Mouse (Mus musculus) brain, embryonic 14.5 days (tissue): Measurements from ENCODE around the gene Sucla2. TPM values are rescaled to one million over a fixed set of nuclear protein-coding genes. Genes with fewer than 3 reads are reported as not detected.
A peak's percentile ranks its signal among the peaks of the same experiment; 100 is the strongest.
"Not testable (repeated sequence)": the region's sequence is repeated elsewhere in the genome, so short reads cannot be mapped to it uniquely, and the experiment has no call there.

Experiments
- DNase-seq: peaks from one replicate; pipeline ENCODE4 v3.0.0-alpha.2; 2011; ENCODE audit warnings: low read depth
- CTCF ChIP-seq: fragments of 200-500 bp; IDR thresholded peaks from 2 replicates; pipeline ENCODE4 v1.5.1; 2012; ENCODE audit warnings: inconsistent platforms, mild to moderate bottlenecking, moderate library complexity, borderline replicate concordance; ENCODE audit not compliant: insufficient read depth, insufficient read length; ENCODE audit errors: extremely low read depth
- POLR2A ChIP-seq: fragments of 200-500 bp; IDR thresholded peaks from 2 replicates; pipeline ENCODE4 v1.6.1; 2012; ENCODE audit warnings: mild to moderate bottlenecking, inconsistent platforms, borderline replicate concordance; ENCODE audit not compliant: poor library complexity, insufficient read depth, insufficient read length, severe bottlenecking; ENCODE audit errors: extremely low read depth
- polyA plus RNA-seq: library from polyadenylated mRNA; depleted of rRNA; stranded (reverse); fragments of >200 nt; gene quantifications from 2 replicates; pipeline ENCODE4 v1.2.3, GENCODE M21; 2012

Sucla2 gene
- polyA plus RNA-seq, 1 experiment, result 52.8 TPM

DNA sequence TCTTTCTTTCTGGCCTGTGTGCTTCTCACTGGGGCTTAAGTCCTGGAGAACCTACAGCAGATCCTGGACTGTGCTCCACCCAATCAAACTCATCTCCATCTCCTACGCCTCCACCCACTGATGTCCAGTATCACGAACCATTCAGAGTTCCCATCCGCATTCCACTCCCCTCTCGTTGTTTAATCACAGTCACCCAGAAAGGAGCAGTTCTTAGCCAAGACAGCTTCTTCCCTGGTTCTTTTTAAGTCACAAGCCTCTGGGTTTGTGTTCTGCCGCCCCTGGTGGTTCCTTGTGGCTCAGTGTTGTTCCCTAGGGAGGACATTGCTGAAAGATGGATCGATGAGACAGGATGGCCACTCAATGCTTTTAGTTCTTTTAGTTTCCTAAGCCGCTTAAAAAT, 29.4 kb upstream of the Sucla2 start:
- TF ChIP-seq CTCF, result no peak
- no peak for TF ChIP-seq POLR2A

GRCm38 (mm10) chr14:73501283-73501682, 23.8 kb upstream of the Sucla2 start:
- TF ChIP-seq POLR2A (no peak), CTCF (no peak)
- DNase-seq, result no peak

More for the DNA sequence above, 29.4 kb upstream of the Sucla2 start:
- DNase-seq, result no peak

DNA sequence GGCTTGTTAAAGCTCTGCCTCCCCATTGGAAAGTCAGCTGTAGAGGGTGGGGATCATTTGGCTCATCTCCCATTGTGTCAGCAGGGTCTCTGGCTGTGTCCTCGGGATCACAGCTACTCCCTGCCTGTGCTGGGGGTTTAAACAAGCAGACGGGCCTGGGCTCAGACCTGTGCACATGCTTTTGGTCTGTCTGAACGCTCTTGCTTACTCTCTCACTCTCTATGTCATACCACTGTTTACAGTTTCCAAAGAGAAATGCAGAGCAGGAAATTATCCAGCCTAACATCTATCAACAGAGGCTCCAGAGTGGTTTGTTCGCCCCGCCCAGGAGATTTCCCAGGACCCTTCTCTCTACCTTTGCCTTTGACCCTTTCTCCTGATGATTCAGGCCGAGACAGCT, 23.4 kb upstream of the Sucla2 start:
- no peak for TF ChIP-seq POLR2A
- TF ChIP-seq CTCF, result no peak
- no peak for DNase-seq

- DNase-seq, result peak; percentile 92
- no peak for TF ChIP-seq CTCF
- TF ChIP-seq POLR2A, result no peak
Observed at GRCm38 (mm10) chr14:73502591-73503184, 22.4 kb upstream of the Sucla2 start.

DNA sequence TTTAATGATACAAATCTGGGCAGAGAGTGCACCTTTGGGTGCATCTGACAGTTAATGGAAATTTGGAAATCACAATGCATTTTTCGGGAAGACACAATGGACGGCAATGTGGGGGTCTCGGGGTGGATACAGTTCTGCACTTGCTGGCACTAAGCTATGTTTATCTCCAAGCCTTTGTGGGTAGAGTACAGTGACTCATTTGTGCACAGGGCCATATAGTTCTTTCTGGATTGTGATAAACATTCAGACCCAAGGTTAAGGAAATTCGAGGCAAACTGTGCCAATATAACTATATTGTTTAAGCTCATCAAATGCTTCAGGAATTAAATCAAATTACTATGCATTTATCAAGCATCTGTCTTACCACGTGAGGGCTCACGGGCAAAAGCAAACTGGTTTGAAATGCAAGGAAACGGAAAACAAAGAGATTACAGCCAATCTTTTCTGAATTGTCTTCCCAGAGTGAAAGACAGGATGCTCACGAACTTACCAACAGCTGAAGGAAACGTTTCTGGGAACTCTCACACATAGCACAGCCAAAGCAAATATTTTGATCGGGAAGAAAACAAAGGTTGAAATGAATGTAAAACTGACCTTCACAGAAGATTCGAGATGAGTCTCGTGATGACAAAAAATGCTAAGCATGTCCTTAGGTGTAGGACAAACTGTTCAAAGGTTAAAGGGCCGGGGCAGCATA, 21.7 kb upstream of the Sucla2 start:
- DNase-seq, result peak; percentile 79
- no peak for TF ChIP-seq CTCF
- TF ChIP-seq POLR2A, result no peak

- DNase-seq, result no peak
- TF ChIP-seq POLR2A (no peak), CTCF (no peak)
Observed at GRCm38 (mm10) chr14:73506283-73506682, 18.8 kb upstream of the Sucla2 start.

DNA sequence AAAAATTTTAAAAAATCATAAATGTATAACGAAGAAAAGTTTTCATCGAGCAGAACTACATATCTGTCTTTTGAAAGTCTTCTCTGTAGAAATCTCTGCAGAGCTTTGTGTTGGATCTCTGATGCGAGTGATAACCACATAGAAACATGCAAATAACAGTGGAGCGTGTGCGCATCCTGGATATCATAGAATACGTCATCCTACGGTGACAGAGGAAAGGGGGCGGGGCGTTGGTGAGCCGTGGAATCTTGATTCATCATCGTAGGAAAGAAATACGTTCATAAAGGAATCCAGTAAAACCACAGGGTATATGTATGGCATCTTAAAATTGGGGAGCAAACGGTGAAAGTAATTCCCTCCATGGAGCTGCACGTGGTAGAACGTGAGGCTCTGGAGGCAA, 17.9 kb upstream of the Sucla2 start:
- TF ChIP-seq CTCF (no peak), POLR2A (no peak)
- DNase-seq, result no peak

DNA sequence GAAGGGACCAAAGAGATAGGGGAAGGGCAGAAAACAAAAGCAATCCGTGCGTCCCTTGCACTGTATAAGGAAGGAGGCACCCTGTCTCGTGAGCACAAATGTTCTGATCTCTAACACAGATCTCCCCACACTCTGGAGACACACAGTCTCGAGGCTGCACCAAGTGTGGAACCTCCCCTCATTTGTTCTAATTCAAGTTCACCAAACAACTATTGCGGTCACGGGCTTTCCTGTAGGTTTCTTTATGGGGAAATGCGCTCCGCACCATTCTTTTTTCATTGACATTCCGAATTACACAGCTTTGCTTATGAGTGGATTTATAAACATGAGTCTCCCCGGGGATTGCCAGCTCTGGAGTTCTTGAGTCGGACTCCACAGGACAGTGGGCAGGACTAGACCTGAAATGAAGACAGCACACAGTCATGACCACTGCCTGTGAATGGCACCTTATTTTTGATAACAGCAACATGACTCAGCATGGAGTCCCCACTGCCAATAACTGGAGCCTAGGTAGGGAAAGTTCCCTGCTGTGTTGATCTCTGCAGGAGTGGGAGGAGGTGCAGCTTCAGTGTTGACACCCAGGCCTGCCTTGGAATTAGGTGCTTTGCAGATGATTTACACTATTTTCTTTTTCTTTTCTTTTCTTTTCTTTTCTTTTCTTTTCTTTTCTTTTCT, 17.3 kb upstream of the Sucla2 start:
- no peak for DNase-seq

GRCm38 (mm10) chr14:73508630-73509395, 16.3 kb upstream of the Sucla2 start:
- DNase-seq, result no peak
- TF ChIP-seq POLR2A (no peak), CTCF (no peak)

More for the DNA sequence above, 17.3 kb upstream of the Sucla2 start:
- no peak for TF ChIP-seq CTCF
- TF ChIP-seq POLR2A, result no peak

DNA sequence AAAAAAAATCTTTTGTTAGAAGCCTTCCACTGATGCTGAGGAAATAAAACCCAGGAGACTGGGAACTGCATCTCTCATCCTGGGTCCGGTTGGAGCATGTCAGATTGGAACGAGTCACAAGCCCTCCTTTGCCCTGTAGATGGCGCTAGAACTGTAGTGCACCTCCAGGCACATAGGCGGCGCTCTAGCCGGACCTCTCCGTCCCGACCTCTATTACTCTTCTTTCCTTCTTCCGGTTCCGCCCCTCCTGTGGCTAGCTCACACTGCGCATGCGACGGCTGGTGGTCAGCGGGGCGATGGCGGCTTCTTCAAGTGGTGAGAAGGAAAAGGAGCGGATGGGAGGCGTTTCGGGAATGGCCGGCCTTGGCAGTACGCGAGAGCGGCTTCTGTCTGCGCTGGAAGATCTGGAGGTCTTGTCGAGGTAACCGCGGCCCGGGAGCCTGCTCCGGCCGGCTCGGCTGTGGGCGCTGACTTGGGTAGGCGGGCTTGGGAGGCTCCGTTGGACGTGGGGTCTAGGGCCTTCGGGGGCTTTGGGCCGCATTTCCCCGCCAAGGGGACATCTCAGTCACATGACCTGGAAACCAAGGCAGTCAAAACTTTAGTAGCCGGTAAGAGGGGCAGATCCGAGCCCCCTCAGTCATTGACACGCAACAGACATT, 15.2 kb upstream of the Sucla2 start, which contains the start of gene Med4:
Gene Med4, plus strand, starts transcription at position 261 of the 659 bp plus-strand sequence.
- DNase-seq, result peak; percentile 98
- peak; percentile 44; the same call in 1 of the 2 replicates for TF ChIP-seq POLR2A
- TF ChIP-seq CTCF, result peak; percentile 100

DNA sequence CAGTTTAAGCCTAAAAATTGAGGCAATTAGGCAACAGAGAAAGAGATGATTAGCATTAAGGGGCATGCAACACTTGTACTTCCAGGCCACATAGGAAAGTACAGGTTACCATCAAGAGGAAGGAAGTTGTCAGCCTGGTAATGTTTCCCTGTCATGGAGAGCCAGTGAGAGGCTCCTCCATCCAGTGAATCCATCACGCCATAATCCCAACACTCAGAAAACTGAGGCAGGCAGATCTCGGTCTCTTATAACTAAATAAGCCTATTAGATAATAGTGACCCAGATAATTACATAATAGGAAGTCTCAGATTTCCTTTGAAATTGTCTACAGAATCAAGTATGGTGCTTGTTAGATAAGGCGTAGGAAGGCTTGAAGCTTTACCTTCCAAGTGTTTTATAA, 983 bp upstream of the Sucla2 start:
- no peak for DNase-seq
- TF ChIP-seq CTCF (no peak), POLR2A (no peak)

- DNase-seq, result not testable (repeated sequence)
Observed at GRCm38 (mm10) chr14:73528661-73529060, 3.5 kb downstream of the Sucla2 start.
